Mouse (Mus musculus) left cerebral cortex, adult 11 months (tissue): ENCODE measurements around the gene Cdk5.

Experiments
- DNase-seq: peaks from one replicate; pipeline ENCODE4 v3.0.0; 2022; ENCODE audit warnings: low spot score

Cdk5 gene

GRCm38 (mm10) chr5:24374666-24375328, 48.5 kb downstream of the Cdk5 start:
- DNase-seq = no peak

DNA sequence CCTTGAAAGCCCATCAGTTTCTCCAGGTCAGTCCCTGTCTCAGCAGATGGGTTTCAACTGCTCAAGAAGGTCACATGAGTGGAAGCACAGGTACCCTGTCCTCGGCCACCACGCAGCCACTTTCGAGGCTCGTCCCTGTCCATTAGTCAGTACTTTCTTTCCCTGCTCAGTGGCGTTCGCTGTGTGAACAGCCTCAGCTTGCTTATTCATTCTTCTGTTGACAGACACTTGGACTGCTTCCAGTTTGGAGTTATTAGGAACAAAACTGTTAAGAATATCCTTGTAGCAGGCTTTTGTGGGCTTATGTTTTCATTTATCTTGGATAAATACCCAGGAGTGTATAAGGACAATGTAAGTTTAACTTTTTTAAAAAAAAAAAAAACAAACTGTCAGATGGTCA, 49.1 kb downstream of the Cdk5 start:
- DNase-seq = no peak

DNA sequence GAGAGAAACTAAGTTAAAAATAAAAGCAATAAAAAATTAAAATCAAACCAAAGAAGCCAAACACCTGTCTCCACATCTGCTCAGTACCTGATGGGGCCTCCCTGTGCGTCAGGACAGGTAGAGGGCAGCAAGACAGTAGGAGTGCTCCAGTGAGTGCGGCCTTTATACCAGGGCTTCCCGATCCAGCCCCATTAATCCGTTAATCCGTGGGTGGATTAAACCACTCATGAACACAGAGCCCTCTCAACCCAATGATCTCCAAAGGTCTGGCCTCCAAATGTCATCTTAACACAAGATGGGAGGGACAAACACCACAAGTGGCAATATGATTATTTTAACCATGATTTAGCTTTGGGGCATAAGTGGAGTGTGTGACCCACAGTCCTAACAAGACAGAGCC, 49.5 kb downstream of the Cdk5 start:
- no peak for DNase-seq

GRCm38 (mm10) chr5:24369767-24370166, 53.6 kb downstream of the Cdk5 start:
- DNase-seq = no peak
